Mouse (Mus musculus) MEL (cell line): ENCODE measurements around the gene Stat2. TPM values are rescaled to one million over a fixed set of nuclear protein-coding genes. Genes with fewer than 3 reads are reported as not detected.

Experiments used
- DNase-seq: peaks from one replicate; pipeline ENCODE4 v3.0.0; 2011; ENCODE audit warnings: low read depth, low spot score
- H3K27ac ChIP-seq: 2 replicates; pipeline ENCODE4 v1.5.1; 2012; ENCODE audit warnings: low read depth, mild to moderate bottlenecking, control low read depth, low read length, moderate library complexity; ENCODE audit not compliant: control insufficient read depth
- H3K27me3 ChIP-seq, 2 experiments: fragments of 150-350 bp in 1 of 2; sonication (generic) in 1 of 2; 2 replicates each; pipeline ENCODE4 v1.6.1; 2012; ENCODE audit warnings: low read length in 2 of 2, mild to moderate bottlenecking in 2 of 2, improper control_type of control experiment in 1 of 2, moderate library complexity in 1 of 2; ENCODE audit not compliant: insufficient read depth in 2 of 2, control insufficient read depth in 1 of 2
- H3K36me3 ChIP-seq, 2 experiments: 2 replicates each; pipeline ENCODE4 v1.6.1; 2012 to 2014; ENCODE audit warnings: low read length in 2 of 2, improper control_type of control experiment in 1 of 2, inconsistent platforms in 1 of 2, mild to moderate bottlenecking in 1 of 2; ENCODE audit not compliant: insufficient read depth in 2 of 2, control insufficient read depth in 1 of 2
- H3K4me1 ChIP-seq, 2 experiments: fragments of 150-350 bp in 1 of 2; sonication (generic) in 1 of 2; 2 replicates each; pipeline ENCODE4 v1.6.1; 2012; ENCODE audit warnings: low read length in 2 of 2, improper control_type of control experiment in 1 of 2, mild to moderate bottlenecking in 1 of 2; ENCODE audit not compliant: insufficient read depth in 2 of 2, control insufficient read depth in 1 of 2
- H3K4me3 ChIP-seq, 2 experiments: fragments of 150-350 bp in 1 of 2; sonication (generic) in 1 of 2; 2 replicates each; pipeline ENCODE4 v1.5.1; 2012; ENCODE audit warnings: low read depth in 2 of 2, low read length in 2 of 2, mild to moderate bottlenecking in 2 of 2, moderate library complexity in 2 of 2, control low read depth in 1 of 2, improper control_type of control experiment in 1 of 2; ENCODE audit not compliant: control insufficient read depth in 1 of 2, insufficient read depth in 1 of 2
- H3K79me2 ChIP-seq: 2 replicates; pipeline ENCODE4 v1.6.1; 2012; ENCODE audit warnings: mild to moderate bottlenecking, low read length, moderate library complexity; ENCODE audit not compliant: control insufficient read depth, poor library complexity, insufficient read depth
- H3K9ac ChIP-seq: 2 replicates; pipeline ENCODE4 v1.6.1; 2012; ENCODE audit warnings: low read depth, mild to moderate bottlenecking, control low read depth, low read length, moderate library complexity; ENCODE audit not compliant: control insufficient read depth, poor library complexity, severe bottlenecking
- H3K9me3 ChIP-seq: fragments of 150-350 bp; sonication (generic); replicated peaks from 2 replicates; pipeline ENCODE4 v1.6.1; 2012; ENCODE audit warnings: mild to moderate bottlenecking, low read length, improper control_type of control experiment, moderate library complexity; ENCODE audit not compliant: insufficient read depth
- BHLHE40 ChIP-seq: IDR thresholded peaks from 2 replicates; pipeline ENCODE4 v1.6.1; 2012; ENCODE audit warnings: low read depth, mild to moderate bottlenecking, inconsistent platforms, low read length, improper control_type of control experiment, borderline replicate concordance
- EP300 ChIP-seq, 2 experiments: IDR thresholded peaks; 2 replicates each; pipeline ENCODE4 v1.6.1; 2011; ENCODE audit warnings: improper control_type of control experiment in 2 of 2, low read length in 2 of 2, low read depth in 1 of 2, mild to moderate bottlenecking in 1 of 2
- GABPA ChIP-seq: IDR thresholded peaks from 2 replicates; pipeline ENCODE4 v1.6.1; 2012; ENCODE audit warnings: low read depth, mild to moderate bottlenecking, inconsistent platforms, low read length, improper control_type of control experiment, moderate library complexity
- HCFC1 ChIP-seq: IDR thresholded peaks from 2 replicates; pipeline ENCODE4 v1.6.1; 2012; ENCODE audit warnings: low read depth, mild to moderate bottlenecking, inconsistent platforms, low read length, improper control_type of control experiment, moderate library complexity
- KAT2A ChIP-seq: conservative IDR thresholded peaks from 2 replicates; pipeline ENCODE4 v1.6.1; 2012; ENCODE audit warnings: low read depth, low read length, improper control_type of control experiment, inconsistent platforms
- MAFK ChIP-seq: IDR thresholded peaks from 2 replicates; pipeline ENCODE4 v1.6.1; 2011; ENCODE audit warnings: low read depth, mild to moderate bottlenecking, low read length, improper control_type of control experiment, borderline replicate concordance
- MEF2A ChIP-seq: IDR thresholded peaks from 2 replicates; pipeline ENCODE4 v1.6.1; 2014; ENCODE audit warnings: low read depth, mild to moderate bottlenecking, inconsistent platforms, low read length, improper control_type of control experiment; ENCODE audit not compliant: poor library complexity, insufficient replicate concordance, severe bottlenecking; ENCODE audit errors: extremely low read depth
- MXI1 ChIP-seq: IDR thresholded peaks from 2 replicates; pipeline ENCODE4 v1.6.1; 2011; ENCODE audit warnings: mild to moderate bottlenecking, low read depth, low read length, improper control_type of control experiment
- MYB ChIP-seq: IDR thresholded peaks from 2 replicates; pipeline ENCODE4 v1.6.1; 2011; ENCODE audit warnings: mild to moderate bottlenecking, low read depth, low read length, improper control_type of control experiment
- POLR2AphosphoS5 ChIP-seq: IDR thresholded peaks from 2 replicates; pipeline ENCODE4 v1.6.1; 2012; ENCODE audit warnings: low read depth, borderline replicate concordance, mild to moderate bottlenecking, inconsistent platforms, low read length, moderate library complexity, mixed read lengths
- RCOR1 ChIP-seq: IDR thresholded peaks from 2 replicates; pipeline ENCODE4 v1.6.1; 2012; ENCODE audit warnings: low read depth, mild to moderate bottlenecking, inconsistent platforms, low read length, improper control_type of control experiment
- TBP ChIP-seq: IDR thresholded peaks from 2 replicates; pipeline ENCODE4 v1.8.0; 2011; ENCODE audit warnings: low read depth, low read length, improper control_type of control experiment
- TCF12 ChIP-seq: IDR thresholded peaks from 2 replicates; pipeline ENCODE4 v1.6.1; 2014; ENCODE audit warnings: low read depth, mild to moderate bottlenecking, inconsistent platforms, low read length, improper control_type of control experiment, moderate library complexity
- UBTF ChIP-seq: IDR thresholded peaks from 2 replicates; pipeline ENCODE4 v1.6.1; 2012; ENCODE audit warnings: low read depth, mild to moderate bottlenecking, inconsistent platforms, low read length, improper control_type of control experiment, moderate library complexity, borderline replicate concordance; ENCODE audit not compliant: insufficient read depth
- polyA plus RNA-seq, 2 experiments: library from polyadenylated mRNA; stranded (reverse) in 1 of 2; unstranded in 1 of 2; fragments of >175 nt in 1 of 2; fragments of >200 nt in 1 of 2; gene quantifications; 2 replicates each; pipeline versions ENCODE4 v1.2.1 to v1.2.4; 2012; ENCODE audit warnings: low replicate concordance in 2 of 2, low read depth in 1 of 2; ENCODE audit not compliant: insufficient read length in 2 of 2, insufficient read depth in 1 of 2, missing spikeins in 1 of 2
- total RNA-seq: library from RNA; depleted of rRNA; stranded (reverse); fragments of 300-350 nt; gene quantifications from 2 replicates; pipeline ENCODE4 v1.2.3, GENCODE M21; 2012

The Stat2 gene
- total and polyA plus RNA-seq, 3 experiments = 3.6 to 6.6 TPM; not detected in 1

- H3K27ac ChIP-seq = no peak within 1 kb of the TSS
- H3K79me2 ChIP-seq = no peaks in the 10 kb centered on the region
- H3K9me3 ChIP-seq = no peaks in the 10 kb centered on the region
- H3K9ac ChIP-seq = no peak within 1 kb of the TSS
- H3K4me1 ChIP-seq = peaks cover 3 to 5% of the 10 kb centered on the region in 2 experiments
- peaks cover 0 to 5% of the 10 kb centered on the region in 2 experiments; a peak in 2 of 4 replicates for H3K36me3 ChIP-seq
- DNase-seq = no peak
- TF ChIP-seq MAFK (no peak), RCOR1 (no peak), UBTF (no peak), MXI1 (no peak), TBP (no peak), POLR2AphosphoS5 (no peak), MEF2A (no peak), HCFC1 (no peak)
- no peaks in the 10 kb centered on the region for H3K27me3 ChIP-seq
- no peak within 1 kb of the TSS for H3K4me3 ChIP-seq
Observed at GRCm38 (mm10) chr10:128225538-128225937, 44.8 kb upstream of the Stat2 start, which contains the start of gene Mip. Gene Mip (plus strand): TSS chr10:128225838.

GRCm38 (mm10) chr10:128227592-128227991, 42.8 kb upstream of the Stat2 start:
- Histone ChIP-seq H3K79me2 (peaks cover 6% of the 10 kb centered on the region), H3K4me3 (no peak overlapping the region)
- TF ChIP-seq MXI1 (peak; percentile 56; the same call in 1 of the 2 replicates), BHLHE40 (peak; percentile 43), HCFC1 (no peak)
- TF ChIP-seq, all 39 proteins: peak for 2
- Histone ChIP-seq H3K27ac (no peak overlapping the region), H3K4me1 (peaks cover 3 to 11% of the 10 kb centered on the region in 2 experiments), H3K36me3 (peaks cover 0 to 8% of the 10 kb centered on the region in 2 experiments; a peak in 2 of 4 replicates), H3K27me3 (no peaks in the 10 kb centered on the region), H3K9me3 (no peaks in the 10 kb centered on the region), H3K9ac (0 out of 2 replicates have a peak overlapping the region, but pooled peaks have one; percentile 8)
- DNase-seq = peak; percentile 63

DNA sequence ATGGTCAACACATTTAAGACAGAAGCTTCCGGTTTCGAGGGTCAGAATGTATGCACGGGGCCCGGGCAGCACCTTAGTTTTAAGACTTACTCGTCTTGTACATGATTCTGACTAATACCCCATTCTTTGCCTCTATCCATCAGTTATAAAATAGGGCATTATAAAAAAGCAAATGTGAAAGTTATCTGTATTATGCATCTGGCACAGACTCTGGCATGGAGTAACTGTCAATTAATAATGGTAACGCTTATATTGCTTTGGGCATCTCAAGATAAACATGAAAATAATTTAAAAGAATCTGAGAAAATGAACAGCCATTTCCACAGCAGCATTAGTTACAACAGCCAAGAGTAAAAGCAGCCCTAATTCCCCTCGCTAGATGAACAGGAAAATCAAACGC, 42.4 kb upstream of the Stat2 start:
- TF ChIP-seq RCOR1 (no peak), TCF12 (no peak), EP300 (IDR thresholded peaks at IDR 0.05; ENCODE audit: low read depth in 1 of 2, low read length in 2 of 2) (peak in 1 of 2 experiments; percentile 64; a peak in 3 of 4 replicates), MYB (no peak), KAT2A (no peak), GABPA (no peak)
- Histone ChIP-seq H3K36me3 (peaks cover 0 to 10% of the 10 kb centered on the region in 2 experiments; a peak in 2 of 4 replicates), H3K79me2 (peaks cover 10% of the 10 kb centered on the region), H3K9me3 (no peaks in the 10 kb centered on the region), H3K4me3 (no peak overlapping the region), H3K27me3 (no peaks in the 10 kb centered on the region), H3K27ac (no peak overlapping the region), H3K9ac (0 out of 2 replicates have a peak overlapping the region, but pooled peaks have one; percentile 8), H3K4me1 (peaks cover 5 to 11% of the 10 kb centered on the region in 2 experiments)
- DNase-seq = no peak
